Mouse (Mus musculus): ENCODE results near the gene Macrod2.

- TF ChIP-seq GATA1 (IDR thresholded peaks at IDR 0.05; ENCODE audit: borderline replicate concordance, low read length) (no peak), FLI1 (IDR thresholded peaks at IDR 0.05; ENCODE audit: low read length) (no peak)
Observed at GRCm38 (mm10) chr2:140666846-140667245, 271.7 kb downstream of the Macrod2 start.

Measured in megakaryocyte, embryonic 14.5 days (primary cell).